ENCODE assay signal across 16 mouse cellular contexts in genomic region chr13:101572809-101573590, GRCm38 (mm10).
DNase-seq lines count a peak whose midpoint lies in the region; ATAC-seq and TF ChIP-seq lines count a peak whose summit lies in the region.
"Had no signal": no experiment of that assay in that cellular context is flagged by ENCODE, and none has a peak within 500 bp of the region (broad histone marks: within the 10 kb centered on the region; RNA-seq: fewer than 3 reads in every experiment).

No protein-coding gene starts in this region.

- H3K27ac ChIP-seq in heart, embryonic 10.5 days = peak overlapping the region; percentile 56; the same call in 1 of the 2 replicates
- no peak overlapping the region for H3K27ac ChIP-seq in MEL (ENCODE audit: control insufficient read depth, low read depth, low read length)
- H3K27ac ChIP-seq in intestine, embryonic 16.5 days (ENCODE audit: low read length) = no peak overlapping the region
- H3K27ac ChIP-seq: forebrain, embryonic 13.5 days; hindbrain, embryonic 10.5 days; left cerebral cortex, adult 2 months had no signal

- TF ChIP-seq POLR2A in MEL (IDR thresholded peaks at IDR 0.05; ENCODE audit: control insufficient read depth in 1 of 2, insufficient read depth in 1 of 2, low read depth in 1 of 2, low read length in 2 of 2, poor library complexity in 1 of 2) = no peak

- WGBS in heart, embryonic 10.5 days = 33% methylated on average over 6 of the region's 6 CpGs
- WGBS in intestine, embryonic 16.5 days = 54% methylated on average over 6 of the region's 6 CpGs

- TF ChIP-seq RAD21 in MEL (IDR thresholded peaks at IDR 0.05; ENCODE audit: low read depth, low read length) = no peak

- peak; percentile 85 for ATAC-seq in intestine, embryonic 16.5 days
- ATAC-seq in megakaryocyte-erythroid progenitor cell, adult 5-6 weeks (replicated peaks; ENCODE audit: low FRiP score, low TSS enrichment, poor library complexity, severe bottlenecking) = peak; percentile 98
- ATAC-seq: forebrain, embryonic 13.5 days had no signal

- no peak overlapping the region for H3K9ac ChIP-seq in MEL (ENCODE audit: control insufficient read depth, low read depth, low read length, poor library complexity, severe bottlenecking)
- no peak overlapping the region for H3K9ac ChIP-seq in intestine, embryonic 16.5 days (ENCODE audit: low read depth, low read length)
- H3K9ac ChIP-seq: forebrain, embryonic 13.5 days had no signal

- no peak for TF ChIP-seq CTCF in MEL (IDR thresholded peaks at IDR 0.05 in 2 of 3, conservative IDR thresholded peaks at IDR 0.05 in 1 of 3; ENCODE audit: control insufficient read depth in 1 of 3, insufficient read depth in 1 of 3, low read depth in 2 of 3, low read length in 3 of 3, poor library complexity in 1 of 3, severe bottlenecking in 1 of 3)

- DNase-seq in heart, embryonic 10.5 days (ENCODE audit: low spot score) = peak; percentile 93
- no peak for DNase-seq in heart, postnatal 36 days
- DNase-seq in MEL (ENCODE audit: low read depth, low spot score) = peak; percentile 52
- no peak for DNase-seq in cerebellum, adult 9-10 months
- DNase-seq in lung, adult 18-20 months = no peak
- no peak for DNase-seq in frontal cortex, postnatal 10 days (ENCODE audit: low spot score in 2 of 2)
- DNase-seq: cerebellum, adult 2 months; kidney, adult 18-20 months; lung, adult 2 months; right cerebral cortex, postnatal 4 days had no signal

- H3K27me3 ChIP-seq in heart, embryonic 10.5 days (ENCODE audit: insufficient read depth, poor library complexity, severe bottlenecking) = no peaks in the 10 kb centered on the region
- no peaks in the 10 kb centered on the region for H3K27me3 ChIP-seq in MEL (ENCODE audit: control insufficient read depth in 1 of 2, insufficient read depth in 2 of 2, low read length in 2 of 2)
- H3K27me3 ChIP-seq in intestine, embryonic 16.5 days (replicated peaks; ENCODE audit: control insufficient read depth, insufficient read depth, low read length) = no peaks in the 10 kb centered on the region
- H3K27me3 ChIP-seq: forebrain, embryonic 13.5 days; megakaryocyte, embryonic 14.5 days had no signal

- H3K4me2 ChIP-seq in intestine, embryonic 16.5 days (ENCODE audit: low read depth, low read length) = no peak overlapping the region
- H3K4me2 ChIP-seq: forebrain, embryonic 13.5 days had no signal

- H3K4me3 ChIP-seq in heart, embryonic 10.5 days = no peak overlapping the region
- no peak overlapping the region for H3K4me3 ChIP-seq in MEL (ENCODE audit: control insufficient read depth in 1 of 2, insufficient read depth in 1 of 2, low read depth in 2 of 2, low read length in 2 of 2)
- H3K4me3 ChIP-seq in intestine, embryonic 16.5 days (ENCODE audit: low read length) = no peak overlapping the region
- H3K4me3 ChIP-seq: forebrain, embryonic 13.5 days; hindbrain, embryonic 10.5 days; left cerebral cortex, adult 2 months; megakaryocyte, embryonic 14.5 days had no signal

- no peaks in the 10 kb centered on the region for H3K9me3 ChIP-seq in heart, embryonic 10.5 days
- H3K9me3 ChIP-seq in MEL (replicated peaks; ENCODE audit: insufficient read depth, low read length) = no peaks in the 10 kb centered on the region
- no peaks in the 10 kb centered on the region for H3K9me3 ChIP-seq in intestine, embryonic 16.5 days (ENCODE audit: control insufficient read depth, low read length)
- H3K9me3 ChIP-seq: forebrain, embryonic 13.5 days; hindbrain, embryonic 10.5 days had no signal

- peaks cover 16% of the 10 kb centered on the region; the same call in 1 of the 2 replicates for H3K4me1 ChIP-seq in heart, embryonic 10.5 days
- peaks cover 0 to 2% of the 10 kb centered on the region in 2 experiments; a peak in 2 of 4 replicates for H3K4me1 ChIP-seq in MEL (ENCODE audit: control insufficient read depth in 1 of 2, insufficient read depth in 2 of 2, low read length in 2 of 2)
- H3K4me1 ChIP-seq in intestine, embryonic 16.5 days (ENCODE audit: control insufficient read depth, insufficient read depth, low read length) = no peaks in the 10 kb centered on the region

- H3K79me2 ChIP-seq in MEL (ENCODE audit: control insufficient read depth, insufficient read depth, low read length, poor library complexity) = no peaks in the 10 kb centered on the region

- intact Hi-C loops in heart, postnatal 36 days (cut with DNase I) = no loop called here

- H3K36me3 ChIP-seq in heart, embryonic 10.5 days = no peaks in the 10 kb centered on the region
- H3K36me3 ChIP-seq in MEL (ENCODE audit: control insufficient read depth in 1 of 2, insufficient read depth in 2 of 2, low read length in 2 of 2) = peaks cover 0 to 2% of the 10 kb centered on the region in 2 experiments; a peak in 1 of 4 replicates
- no peaks in the 10 kb centered on the region for H3K36me3 ChIP-seq in intestine, embryonic 16.5 days (ENCODE audit: control insufficient read depth, insufficient read depth, low read length)
- H3K36me3 ChIP-seq: hindbrain, embryonic 10.5 days had no signal

- peak in 1 of 2 experiments; percentile 42; a peak in 1 of 4 replicates for TF ChIP-seq EP300 in MEL (IDR thresholded peaks at IDR 0.05; ENCODE audit: low read depth in 1 of 2, low read length in 2 of 2)

TF ChIP-seq in MEL, 35 proteins besides CTCF, POLR2A, EP300 and RAD21:
- TF ChIP-seq TAL1 (IDR thresholded peaks at IDR 0.05; ENCODE audit: low read length) = peak; percentile 47
- no peak for TF ChIP-seq SIN3A (IDR thresholded peaks at IDR 0.05; ENCODE audit: low read length)
- no peak for TF ChIP-seq CHD2 (IDR thresholded peaks at IDR 0.05; ENCODE audit: low read length)
- TF ChIP-seq TCF12 (IDR thresholded peaks at IDR 0.05; ENCODE audit: low read depth, low read length) = no peak
- TF ChIP-seq KAT2A (conservative IDR thresholded peaks at IDR 0.05; ENCODE audit: low read depth, low read length) = no peak
- TF ChIP-seq ELF1 (IDR thresholded peaks at IDR 0.05; ENCODE audit: low read depth, low read length) = no peak
- TF ChIP-seq GABPA (IDR thresholded peaks at IDR 0.05; ENCODE audit: low read depth, low read length) = no peak
- no peak for TF ChIP-seq MAFK (IDR thresholded peaks at IDR 0.05; ENCODE audit: borderline replicate concordance, low read depth, low read length)
- TF ChIP-seq ETS1 (IDR thresholded peaks at IDR 0.05; ENCODE audit: low read depth, low read length) = peak; percentile 33; the same call in 1 of the 2 replicates
- TF ChIP-seq RCOR1 (IDR thresholded peaks at IDR 0.05; ENCODE audit: low read depth, low read length) = no peak
- TF ChIP-seq GATA1 (IDR thresholded peaks at IDR 0.05; ENCODE audit: low read depth, low read length) = peak; percentile 47; the same call in 1 of the 2 replicates

Comparison
In these comparisons a context has a peak if more than half of its experiments do, and no peak if none do; other contexts are left out.
1. DNase-seq: peak in heart, embryonic 10.5 days (single experiment) and MEL (single experiment); none in heart, postnatal 36 days (0 of 2), cerebellum, adult 9-10 months (single experiment), lung, adult 18-20 months (0 of 2) and frontal cortex, postnatal 10 days (0 of 2).